Mouse (Mus musculus): ENCODE data around the gene Spesp1. TPM values are rescaled to one million over a fixed set of nuclear protein-coding genes. Genes with fewer than 3 reads are reported as not detected.

Spesp1 gene
- polyA plus RNA-seq, 1 experiment from 2014 or later, result not detected

GRCm38 (mm10) chr9:62287633-62288025 is 5.6 kb upstream of the Spesp1 start:
- Histone ChIP-seq H3K9ac (no peak overlapping the region), H3K4me1 (ENCODE audit: insufficient read depth) (no peaks in the 10 kb centered on the region), H3K4me2 (no peak overlapping the region), H3K36me3 (ENCODE audit: insufficient read depth) (no peaks in the 10 kb centered on the region), H3K27ac (ENCODE audit: low read depth) (no peak overlapping the region), H3K9me3 (ENCODE audit: low read depth, low read length) (no peaks in the 10 kb centered on the region), H3K4me3 (ENCODE audit: low read depth, low read length) (no peak overlapping the region), H3K27me3 (ENCODE audit: insufficient read depth, low read length) (no peaks in the 10 kb centered on the region)
- WGBS, result 62% methylated on average over 4 of the region's 4 CpGs
- no peak for ATAC-seq (ENCODE audit: insufficient read depth)
- no peak for TF ChIP-seq CTCF (IDR thresholded peaks at IDR 0.05; ENCODE audit: low read depth)
- no peak for DNase-seq

- Histone ChIP-seq H3K36me3 (ENCODE audit: insufficient read depth) (no peaks in the 10 kb centered on the region), H3K4me1 (ENCODE audit: insufficient read depth) (no peaks in the 10 kb centered on the region), H3K9me3 (ENCODE audit: low read depth, low read length) (no peaks in the 10 kb centered on the region), H3K4me3 (ENCODE audit: low read depth, low read length) (no peak overlapping the region), H3K9ac (no peak overlapping the region), H3K4me2 (no peak overlapping the region), H3K27me3 (ENCODE audit: insufficient read depth, low read length) (no peaks in the 10 kb centered on the region), H3K27ac (ENCODE audit: low read depth) (no peak overlapping the region)
- 41% methylated on average over 4 of the region's 4 CpGs for WGBS
- peak; percentile 87 for TF ChIP-seq CTCF (IDR thresholded peaks at IDR 0.05; ENCODE audit: low read depth)
- DNase-seq, result peak; percentile 93
- ATAC-seq (ENCODE audit: insufficient read depth), result no peak
Observed at GRCm38 (mm10) chr9:62286967-62287632, 5.1 kb upstream of the Spesp1 start.

- TF ChIP-seq CTCF (IDR thresholded peaks at IDR 0.05; ENCODE audit: low read depth), result no peak
- Histone ChIP-seq H3K4me2 (no peak overlapping the region), H3K27ac (ENCODE audit: low read depth) (no peak overlapping the region), H3K9ac (no peak overlapping the region), H3K4me3 (ENCODE audit: low read depth, low read length) (no peak overlapping the region), H3K36me3 (ENCODE audit: insufficient read depth) (no peaks in the 10 kb centered on the region), H3K27me3 (ENCODE audit: insufficient read depth, low read length) (no peaks in the 10 kb centered on the region), H3K9me3 (ENCODE audit: low read depth, low read length) (no peaks in the 10 kb centered on the region), H3K4me1 (ENCODE audit: insufficient read depth) (no peaks in the 10 kb centered on the region)
- WGBS, result 67% methylated on average over 7 of the region's 7 CpGs
- ATAC-seq (ENCODE audit: insufficient read depth) (no peak), DNase-seq (no peak)
Observed at GRCm38 (mm10) chr9:62284266-62284665, 2.3 kb upstream of the Spesp1 start.

GRCm38 (mm10) chr9:62276899-62277298 is 5.1 kb downstream of the Spesp1 start:
- H3K9ac ChIP-seq, result no peak overlapping the region
- H3K36me3 ChIP-seq (ENCODE audit: insufficient read depth), result no peaks in the 10 kb centered on the region
- no peak overlapping the region for H3K4me2 ChIP-seq
- DNase-seq (no peak), ATAC-seq (ENCODE audit: insufficient read depth) (no peak)
- TF ChIP-seq CTCF (IDR thresholded peaks at IDR 0.05; ENCODE audit: low read depth), result no peak
- H3K9me3 ChIP-seq (ENCODE audit: low read depth, low read length), result no peaks in the 10 kb centered on the region
- H3K4me3 ChIP-seq (ENCODE audit: low read depth, low read length), result no peak overlapping the region
- no peaks in the 10 kb centered on the region for H3K27me3 ChIP-seq (ENCODE audit: insufficient read depth, low read length)
- H3K4me1 ChIP-seq (ENCODE audit: insufficient read depth), result no peaks in the 10 kb centered on the region
- 65% methylated on average over 4 of the region's 4 CpGs for WGBS
- H3K27ac ChIP-seq (ENCODE audit: low read depth), result no peak overlapping the region

- Histone ChIP-seq H3K4me1 (ENCODE audit: insufficient read depth) (peaks cover 4% of the 10 kb centered on the region; the same call in 1 of the 2 replicates), H3K9ac (no peak overlapping the region), H3K4me2 (no peak overlapping the region), H3K27me3 (ENCODE audit: insufficient read depth, low read length) (no peaks in the 10 kb centered on the region), H3K4me3 (ENCODE audit: low read depth, low read length) (no peak overlapping the region), H3K36me3 (ENCODE audit: insufficient read depth) (no peaks in the 10 kb centered on the region), H3K9me3 (ENCODE audit: low read depth, low read length) (no peaks in the 10 kb centered on the region), H3K27ac (ENCODE audit: low read depth) (no peak overlapping the region)
- TF ChIP-seq CTCF (IDR thresholded peaks at IDR 0.05; ENCODE audit: low read depth), result no peak
- ATAC-seq (ENCODE audit: insufficient read depth), result no peak
- peak; percentile 9 for DNase-seq
- 45% methylated on average over 7 of the region's 7 CpGs for WGBS
Observed at GRCm38 (mm10) chr9:62270775-62271399, 11.1 kb downstream of the Spesp1 start.

- H3K9ac ChIP-seq, result no peak overlapping the region
- H3K27me3 ChIP-seq (ENCODE audit: insufficient read depth, low read length), result no peaks in the 10 kb centered on the region
- no peak for DNase-seq
- 85% methylated on average over 1 of the region's 1 CpGs for WGBS
- H3K4me3 ChIP-seq (ENCODE audit: low read depth, low read length), result no peak overlapping the region
- H3K4me2 ChIP-seq, result no peak overlapping the region
- TF ChIP-seq CTCF (IDR thresholded peaks at IDR 0.05; ENCODE audit: low read depth), result no peak
- no peaks in the 10 kb centered on the region for H3K36me3 ChIP-seq (ENCODE audit: insufficient read depth)
- no peaks in the 10 kb centered on the region for H3K9me3 ChIP-seq (ENCODE audit: low read depth, low read length)
- H3K27ac ChIP-seq (ENCODE audit: low read depth), result no peak overlapping the region
- peaks cover 4% of the 10 kb centered on the region; the same call in 1 of the 2 replicates for H3K4me1 ChIP-seq (ENCODE audit: insufficient read depth)
- no peak for ATAC-seq (ENCODE audit: insufficient read depth)
Observed at GRCm38 (mm10) chr9:62269161-62269560, 12.8 kb downstream of the Spesp1 start.

- Histone ChIP-seq H3K4me1 (ENCODE audit: insufficient read depth) (no peaks in the 10 kb centered on the region), H3K27me3 (ENCODE audit: insufficient read depth, low read length) (no peaks in the 10 kb centered on the region), H3K4me2 (no peak overlapping the region), H3K9me3 (ENCODE audit: low read depth, low read length) (no peaks in the 10 kb centered on the region), H3K36me3 (ENCODE audit: insufficient read depth) (no peaks in the 10 kb centered on the region), H3K4me3 (ENCODE audit: low read depth, low read length) (no peak overlapping the region), H3K9ac (no peak overlapping the region), H3K27ac (ENCODE audit: low read depth) (no peak overlapping the region)
- no peak for TF ChIP-seq CTCF (IDR thresholded peaks at IDR 0.05; ENCODE audit: low read depth)
- DNase-seq (no peak), ATAC-seq (ENCODE audit: insufficient read depth) (no peak)
- 76% methylated on average over 10 of the region's 10 CpGs for WGBS
Observed at GRCm38 (mm10) chr9:62265278-62265677, 16.7 kb downstream of the Spesp1 start.

All from lung, embryonic 14.5 days (tissue).